Mouse (Mus musculus) CD4-positive, CD25-positive, alpha-beta regulatory T cell, adult 2 months (primary cell): ENCODE measurements around the gene D630045J12Rik.

ENCODE experiments used
- DNase-seq: peaks from one replicate; pipeline ENCODE4 v3.0.0-alpha.2; 2012; ENCODE audit warnings: low read depth, low spot score

Gene D630045J12Rik

GRCm38 (mm10) chr6:38096961-38097370, 156.8 kb downstream of the D630045J12Rik start:
- DNase-seq: no peak

DNA sequence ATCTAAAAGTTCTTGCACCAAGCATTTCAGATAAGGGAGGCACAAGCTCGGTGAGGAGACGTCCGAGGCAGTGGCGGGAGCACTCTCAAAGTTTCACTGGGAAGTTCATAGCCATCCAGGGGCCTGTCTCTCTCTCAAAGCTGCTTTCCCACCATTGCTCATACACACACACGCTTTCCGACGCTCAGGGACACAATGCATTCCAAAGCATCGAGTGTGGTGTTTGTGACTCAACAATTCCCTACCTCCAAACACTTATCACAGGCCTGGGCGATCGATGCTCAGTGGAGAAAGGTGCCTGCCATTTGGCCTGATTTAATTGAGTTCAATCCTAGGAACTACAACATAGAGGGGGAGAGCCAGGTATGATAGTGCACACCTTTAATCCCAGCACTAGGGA, 159.1 kb downstream of the D630045J12Rik start:
- DNase-seq: no peak

DNA sequence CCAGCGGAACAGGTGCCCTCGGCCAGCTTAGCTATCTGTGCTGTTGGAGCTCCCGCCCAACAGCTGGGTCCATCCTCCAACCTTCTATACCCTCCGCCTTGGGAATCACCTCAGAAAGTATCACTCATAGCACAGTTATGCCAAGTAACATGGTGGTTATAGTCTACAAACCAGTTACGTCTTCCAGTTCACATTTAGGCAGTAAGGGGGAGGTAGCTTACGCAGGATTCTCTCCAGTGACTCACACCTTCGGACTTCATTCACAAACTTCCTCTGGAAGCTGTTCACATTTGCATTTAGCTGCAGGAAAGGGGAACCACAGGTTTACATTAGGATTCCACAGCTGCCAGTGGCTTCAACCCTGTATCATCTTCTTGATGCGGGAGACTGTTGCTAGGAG, 161.3 kb downstream of the D630045J12Rik start:
- no peak for DNase-seq

- no peak for DNase-seq
Observed at GRCm38 (mm10) chr6:38087242-38088026, 166.4 kb downstream of the D630045J12Rik start.

DNA sequence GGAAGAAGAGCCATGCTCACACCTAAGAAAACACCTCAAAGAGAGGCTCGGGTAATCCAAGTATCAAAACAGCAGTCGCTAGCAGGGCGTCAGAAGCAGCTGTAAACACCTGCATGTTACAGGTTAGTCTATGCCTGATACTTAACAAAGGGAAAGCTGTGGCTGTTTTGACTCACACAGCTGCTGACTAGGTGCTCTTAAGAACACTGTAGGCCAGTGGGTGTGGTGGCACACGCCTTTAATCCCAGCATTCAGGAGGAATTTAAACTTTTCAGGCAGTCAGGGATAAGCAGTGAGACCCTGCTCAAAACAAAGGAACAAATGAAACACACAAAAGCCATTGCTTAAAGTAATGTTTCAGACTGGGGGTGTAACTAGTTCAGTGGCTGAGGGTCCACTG, 170.6 kb downstream of the D630045J12Rik start:
- no peak for DNase-seq

DNA sequence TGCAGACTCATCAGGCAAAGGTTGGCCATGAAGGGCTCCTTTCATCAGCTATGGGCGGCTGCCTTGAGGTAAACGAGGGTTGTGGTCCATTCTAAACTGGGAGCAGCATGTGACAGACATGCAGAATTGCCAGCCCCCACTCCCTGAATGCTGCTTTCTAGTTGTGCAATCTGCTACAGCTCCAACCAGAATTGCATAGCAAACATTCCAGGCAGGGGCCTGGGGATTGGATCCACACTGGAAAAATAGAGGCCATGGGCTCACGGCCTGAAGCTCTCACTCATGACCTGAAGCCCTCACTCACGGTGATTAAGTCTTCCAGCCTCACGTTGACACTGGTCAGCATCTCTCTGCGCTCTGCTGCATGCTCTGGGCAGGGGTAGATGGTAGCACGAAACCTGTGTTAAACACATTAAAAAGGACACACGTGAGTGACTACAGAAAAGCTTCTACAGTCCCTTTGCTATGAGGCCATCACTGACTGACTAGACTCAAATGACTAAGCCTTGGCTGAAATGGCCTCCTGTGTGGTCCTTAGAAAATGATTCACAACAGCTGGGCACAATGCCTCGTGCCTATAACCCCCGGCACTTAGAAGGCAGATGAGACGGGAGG, 172.0 kb downstream of the D630045J12Rik start:
- DNase-seq: no peak

DNA sequence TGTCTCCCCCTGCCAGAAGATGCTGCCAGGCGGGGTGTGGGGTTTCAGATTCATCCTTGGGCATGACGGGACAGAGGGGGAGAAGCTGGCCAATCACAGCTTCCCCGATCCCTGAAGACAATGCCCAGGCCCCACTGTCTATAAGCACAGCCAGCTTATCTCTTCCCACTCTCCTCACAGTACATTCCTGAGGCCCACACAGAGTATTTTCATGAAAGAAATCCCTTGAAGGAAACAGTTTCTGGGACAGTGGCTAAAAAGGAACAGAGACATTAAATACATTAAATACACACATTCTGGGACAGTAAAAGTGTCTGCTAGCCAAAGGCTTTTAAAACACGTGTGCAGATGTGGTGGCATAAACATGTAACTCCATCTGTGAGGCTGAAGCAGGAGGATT, 173.4 kb downstream of the D630045J12Rik start:
- DNase-seq: no peak

DNA sequence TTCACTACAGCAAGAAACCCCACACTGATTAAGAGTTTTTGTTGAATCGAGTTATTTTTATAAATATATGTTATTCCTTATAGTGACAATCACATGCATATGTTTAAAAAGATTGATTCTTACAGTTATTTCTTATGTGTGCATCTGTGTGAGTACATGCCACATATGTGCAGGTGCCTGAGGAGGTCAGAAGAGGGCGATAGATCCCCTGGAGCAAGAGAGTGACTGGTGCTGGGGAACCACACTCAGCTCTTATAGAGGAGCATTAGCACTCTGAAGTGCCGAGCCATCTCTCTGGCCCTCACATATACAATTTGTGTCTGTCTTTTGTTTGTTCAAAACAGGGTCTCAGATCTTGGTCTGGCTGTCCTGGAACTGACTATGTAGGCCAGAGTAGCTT, 180.2 kb downstream of the D630045J12Rik start:
- no peak for DNase-seq
